Mouse (Mus musculus) spleen, postnatal 14 days (tissue): ENCODE measurements around the gene Brap.
"Not testable (repeated sequence)": the region's sequence is repeated elsewhere in the genome, so short reads cannot be mapped to it uniquely, and the experiment has no call there.

ENCODE experiments used
- DNase-seq, 2 experiments: peaks; one replicate each; pipeline ENCODE4 v3.0.0; 2021 to 2022; ENCODE audit warnings: low spot score in 2 of 2

Brap gene

DNA sequence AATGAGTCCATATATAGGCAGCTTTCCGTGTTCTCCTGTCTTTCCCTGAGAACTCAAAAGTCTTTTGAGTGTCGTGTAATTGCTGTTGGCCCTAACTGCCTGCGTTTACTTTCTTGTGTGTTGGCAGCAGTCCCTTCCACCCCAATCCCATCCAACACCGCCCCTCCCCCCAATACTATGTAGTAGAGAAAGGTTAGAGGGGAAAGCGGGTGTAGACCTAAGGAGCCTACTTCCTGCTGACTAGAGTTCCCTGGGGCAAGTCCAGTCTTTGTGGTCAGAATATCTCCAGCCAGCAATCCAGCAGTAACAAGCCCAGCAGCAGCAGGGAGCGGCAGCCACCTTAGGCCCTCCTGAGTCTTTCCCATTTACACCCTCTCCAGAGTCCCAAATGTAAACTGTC lies 8.0 kb downstream of the Brap start:
- no peak for DNase-seq

DNA sequence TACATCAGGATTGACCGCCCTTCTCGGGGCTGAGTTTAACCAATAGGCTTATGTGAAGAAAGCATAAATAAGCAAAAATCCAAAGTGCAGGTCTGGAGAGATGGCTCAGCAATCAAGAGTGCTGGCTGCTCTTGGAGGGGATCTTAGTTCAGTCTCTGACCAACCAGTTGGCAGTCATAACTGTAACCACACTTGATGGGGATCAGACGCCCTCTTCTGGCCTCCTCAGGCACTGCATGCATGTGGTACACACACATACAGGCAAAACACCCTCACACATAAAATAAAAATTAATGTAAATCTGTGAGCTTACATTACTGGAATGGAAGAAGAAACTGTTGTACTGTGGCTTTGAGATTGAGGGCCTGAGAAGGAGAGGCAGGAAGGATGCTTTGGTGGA lies 10.0 kb downstream of the Brap start:
- peak in 1 of 2 experiments; percentile 36 for DNase-seq

DNA sequence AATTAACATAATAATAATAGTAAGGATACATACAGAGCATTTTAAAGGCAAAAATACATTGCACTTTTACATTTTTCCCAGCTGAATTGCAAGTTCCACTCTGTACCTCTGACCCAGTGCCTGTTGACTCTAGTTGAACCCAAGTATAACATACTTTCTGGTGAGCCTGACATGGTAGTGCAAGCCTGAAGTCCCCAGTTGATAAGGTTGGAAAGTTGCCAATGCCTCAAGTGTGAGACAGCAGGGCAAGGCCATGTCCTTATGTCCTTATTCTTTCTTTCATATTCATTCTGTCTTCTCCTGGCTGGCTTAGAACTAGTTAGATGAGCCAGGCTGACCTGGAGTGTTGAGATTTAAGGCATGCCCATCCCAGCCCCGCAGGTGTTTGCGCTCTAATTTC lies 21.9 kb downstream of the Brap start:
- DNase-seq, result no peak

DNA sequence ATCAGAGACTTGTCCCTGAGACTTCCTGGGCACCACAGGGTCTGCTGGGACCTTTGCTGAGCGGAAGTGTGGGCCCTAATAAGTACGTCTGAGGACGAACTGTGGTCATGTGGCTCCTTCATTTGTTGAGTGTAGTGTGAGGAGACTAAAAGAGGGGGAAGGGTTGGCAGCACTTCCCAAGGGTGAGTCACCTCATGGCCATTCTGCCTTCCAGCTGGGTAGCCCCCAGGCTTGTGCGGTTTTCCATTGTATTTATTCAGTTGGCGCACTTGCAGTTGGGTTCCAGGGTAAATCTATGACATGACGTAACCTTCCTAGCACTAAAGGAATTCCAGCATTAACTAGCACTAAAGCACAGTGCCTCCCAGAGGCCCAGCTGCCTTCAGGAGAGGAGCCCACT lies 25.1 kb downstream of the Brap start:
- DNase-seq, result no peak

DNA sequence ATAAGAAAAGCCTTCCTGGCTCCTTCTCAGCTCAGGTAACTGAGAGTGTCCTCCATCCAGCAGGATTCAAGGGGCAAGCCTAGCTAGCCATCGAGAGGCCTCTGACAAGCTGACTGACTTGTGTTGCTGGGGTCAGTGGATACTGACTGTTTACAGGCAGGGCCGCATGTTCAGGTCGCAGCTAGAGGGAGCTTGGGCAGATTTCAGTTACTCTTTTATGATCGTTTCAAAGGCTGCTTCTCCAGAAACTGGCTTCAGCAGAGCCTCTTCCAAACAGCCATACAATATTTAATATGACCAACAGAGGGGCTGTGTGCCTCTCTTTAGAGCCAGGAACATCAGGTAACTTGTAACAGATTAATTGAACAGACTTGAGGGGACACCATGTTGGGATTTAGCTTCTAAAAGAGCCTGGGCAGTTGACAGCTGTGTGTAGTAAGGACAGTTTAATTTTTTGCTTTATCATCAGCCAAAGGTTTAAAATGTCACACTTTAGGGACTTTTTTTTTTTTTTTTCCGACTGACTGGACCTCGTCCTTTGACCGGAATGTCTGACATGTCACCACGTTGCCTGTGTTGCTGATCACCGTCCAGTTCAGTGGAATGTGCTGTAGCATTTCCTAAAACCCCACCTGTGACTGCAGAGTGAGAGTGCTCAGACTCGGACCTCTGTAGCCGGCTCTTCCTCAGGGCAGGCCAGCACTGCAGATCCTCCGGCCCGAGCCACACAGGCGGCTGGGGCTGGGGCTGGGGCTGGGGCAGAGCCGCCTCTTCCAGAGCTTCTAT lies 25.9 kb downstream of the Brap start:
- no peak for DNase-seq

DNA sequence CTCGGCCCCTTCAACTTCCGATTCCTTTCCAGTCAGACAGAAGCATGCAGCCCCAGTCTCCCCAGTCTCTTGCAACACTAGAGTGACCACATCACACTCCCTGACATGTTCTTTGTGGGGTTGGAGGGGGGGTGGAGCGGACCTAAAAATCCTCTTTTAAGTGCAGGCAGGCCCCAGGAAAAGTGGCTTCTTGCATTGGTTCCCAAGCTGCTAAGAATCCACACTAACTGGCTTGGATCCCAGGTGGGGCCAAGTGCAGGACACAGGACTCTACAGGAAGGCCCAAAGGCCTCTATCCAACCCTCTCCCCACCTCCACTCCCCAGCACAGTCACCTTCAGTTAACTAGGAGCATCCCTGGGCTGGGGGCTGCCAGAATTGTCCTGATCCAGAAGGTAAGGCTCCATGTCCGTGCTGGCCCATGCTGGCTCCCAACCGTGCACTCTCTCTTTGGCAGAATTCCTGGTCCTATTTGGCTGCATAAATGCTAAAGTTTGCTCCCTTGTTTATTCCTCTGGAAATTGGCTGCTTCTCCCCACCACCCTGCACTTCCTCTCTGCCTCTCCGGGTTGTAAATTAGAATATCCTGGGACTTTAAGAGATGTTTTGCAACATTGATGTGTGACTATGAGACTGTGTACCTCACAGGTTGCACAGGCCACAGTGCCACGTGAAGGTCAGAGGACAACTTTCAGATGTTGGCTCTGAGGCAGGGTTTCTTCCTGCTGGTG lies 30.3 kb downstream of the Brap start:
- DNase-seq, result no peak

DNA sequence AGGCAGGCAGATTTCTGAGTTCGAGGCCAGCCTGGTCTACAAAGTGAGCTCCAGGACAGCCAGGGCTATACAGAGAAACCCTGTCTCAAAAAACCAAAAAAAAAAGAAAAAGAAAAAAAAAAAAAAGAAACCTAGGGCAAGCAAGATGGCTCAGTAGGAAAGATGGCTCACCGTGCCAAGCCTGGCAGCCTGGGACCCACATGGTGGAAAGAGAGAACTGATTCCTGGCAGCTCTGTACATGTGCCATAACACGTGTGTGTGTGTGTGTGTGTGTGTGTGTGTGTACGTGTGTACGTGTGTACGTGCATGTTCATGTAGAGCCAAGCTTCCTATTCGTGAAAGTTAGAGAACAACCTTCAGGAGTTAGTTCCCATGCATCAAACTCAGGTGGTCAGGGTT lies 31.1 kb downstream of the Brap start:
- not testable (repeated sequence) for DNase-seq

DNA sequence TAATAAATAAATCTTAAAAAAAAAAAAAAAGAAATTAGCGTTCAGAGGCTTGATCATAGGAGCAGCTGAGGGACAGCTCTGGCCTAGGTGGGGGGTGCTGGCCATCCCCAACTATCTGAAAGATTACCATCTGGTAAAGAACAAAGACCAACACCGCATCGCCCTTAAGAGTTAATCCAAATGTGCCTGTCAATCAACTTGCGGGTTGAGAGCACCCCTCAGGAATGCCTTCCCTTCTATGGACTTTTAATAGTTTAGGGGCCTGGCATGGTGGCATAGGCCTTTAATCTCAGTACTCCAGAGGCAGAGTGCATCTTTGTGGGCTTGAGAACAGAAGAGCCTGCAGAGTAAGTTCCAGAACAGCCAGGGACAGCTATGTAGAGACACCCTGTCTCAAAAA lies 32.5 kb downstream of the Brap start:
- DNase-seq, result no peak

DNA sequence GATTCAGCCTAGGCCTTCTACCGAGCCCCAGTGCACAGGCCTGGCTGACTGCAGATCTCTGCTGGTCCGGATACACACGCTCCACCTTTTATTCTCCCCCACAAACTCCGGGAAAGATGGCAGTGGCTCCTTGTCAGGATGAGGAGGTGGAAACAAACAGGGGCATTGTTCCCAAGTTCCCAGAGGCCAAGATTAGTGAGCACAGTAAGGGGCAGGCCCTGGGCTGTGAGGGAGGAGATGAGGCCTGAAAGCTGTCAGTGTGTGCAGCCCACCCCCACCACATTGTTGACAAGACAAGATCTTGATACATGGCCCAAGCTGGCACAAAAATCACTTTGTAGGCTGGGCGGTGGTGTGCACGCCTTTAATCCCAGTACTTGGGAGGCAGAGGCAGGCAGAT lies 36.4 kb downstream of the Brap start:
- DNase-seq, result no peak

DNA sequence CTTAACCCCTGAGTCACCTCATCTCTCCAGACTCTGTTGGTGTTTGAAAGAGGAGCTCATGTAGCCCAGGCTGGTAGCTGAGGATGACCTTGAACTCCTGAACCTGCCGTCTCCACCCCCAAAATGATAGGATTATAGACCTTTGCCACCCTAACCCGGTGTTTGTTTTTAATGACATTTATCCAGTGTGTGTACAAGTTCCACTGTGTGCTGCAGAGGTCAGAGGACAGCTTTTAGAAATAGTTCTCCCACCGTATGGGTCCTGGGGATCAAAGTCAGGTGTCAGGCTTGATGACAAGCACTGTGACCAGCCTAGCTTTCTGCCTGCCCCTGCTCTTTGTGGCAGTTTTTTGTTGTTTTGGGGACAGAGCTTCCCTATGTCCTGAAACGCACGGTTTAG lies 39.5 kb downstream of the Brap start:
- no peak for DNase-seq

DNA sequence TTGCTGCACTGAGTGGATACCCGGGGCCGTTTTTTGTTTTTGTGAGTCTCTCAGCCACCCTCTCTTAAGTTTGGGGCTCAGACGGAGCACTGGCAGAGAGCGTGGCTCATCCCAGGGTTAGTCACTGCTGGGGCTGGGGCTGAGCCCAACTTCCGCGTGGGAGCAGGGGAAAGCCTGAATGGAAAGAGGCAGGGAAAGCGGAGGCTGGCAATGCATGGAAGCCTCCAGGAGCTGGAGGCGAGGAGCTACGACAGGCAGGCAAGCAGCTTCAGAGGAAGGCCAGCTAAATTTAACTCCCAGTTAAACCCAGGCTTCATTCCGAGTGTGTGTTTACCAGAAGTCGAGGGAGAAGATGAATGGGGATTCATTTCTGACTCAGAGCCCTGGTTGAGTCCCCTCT lies 40.1 kb downstream of the Brap start:
- DNase-seq, result no peak

DNA sequence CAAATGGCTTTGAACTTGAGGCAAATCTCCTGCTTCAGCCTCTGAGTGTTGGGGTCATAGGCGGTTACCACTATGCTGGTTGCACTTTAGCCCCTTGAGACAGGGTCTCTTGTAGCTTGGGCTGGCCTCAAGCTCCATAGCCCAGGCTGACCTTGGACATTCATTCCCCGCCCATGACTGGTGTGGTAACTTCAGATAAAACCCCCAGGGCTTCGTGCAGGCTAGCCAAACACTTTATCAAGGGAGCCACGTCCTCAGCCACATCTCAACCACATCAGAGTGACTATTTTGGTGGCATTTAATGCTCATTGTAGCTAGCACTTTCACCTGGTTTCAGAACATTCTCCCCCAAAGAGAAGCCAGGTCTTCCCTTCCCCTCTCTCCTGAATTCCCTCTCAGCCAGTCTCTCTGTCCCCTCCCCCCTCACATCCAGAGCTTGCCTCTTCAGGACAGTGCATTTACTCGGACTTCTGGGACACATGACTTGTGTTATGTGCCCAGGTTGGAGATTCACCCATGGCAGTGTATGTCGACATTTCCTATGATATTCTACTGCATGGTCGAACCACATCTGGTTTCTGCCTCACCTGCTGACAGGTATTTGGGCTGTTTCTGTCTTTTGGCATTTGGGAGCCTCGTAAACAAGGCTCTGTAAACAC lies 40.9 kb downstream of the Brap start:
- peak; percentile 23 to 47 for DNase-seq

DNA sequence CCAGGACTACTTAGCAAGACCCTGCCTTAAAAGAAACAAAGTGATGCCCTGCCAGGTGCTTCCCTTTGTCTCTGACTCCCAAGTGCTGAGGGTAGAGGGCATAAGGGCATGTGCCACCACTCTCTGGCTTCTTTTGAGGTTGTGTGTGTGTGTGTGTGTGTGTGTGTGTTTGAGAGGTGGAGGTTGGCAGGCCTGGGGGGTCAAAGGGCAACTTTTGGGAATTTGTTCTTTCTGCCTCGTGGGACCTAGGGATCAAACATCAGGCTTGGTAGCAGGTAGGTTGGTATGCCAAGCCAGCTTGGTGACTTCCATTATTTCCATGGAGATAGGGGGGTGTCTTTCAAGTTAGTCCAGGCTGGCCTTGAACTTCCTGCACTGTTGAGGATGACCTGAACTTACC lies 43.0 kb downstream of the Brap start:
- no peak for DNase-seq

DNA sequence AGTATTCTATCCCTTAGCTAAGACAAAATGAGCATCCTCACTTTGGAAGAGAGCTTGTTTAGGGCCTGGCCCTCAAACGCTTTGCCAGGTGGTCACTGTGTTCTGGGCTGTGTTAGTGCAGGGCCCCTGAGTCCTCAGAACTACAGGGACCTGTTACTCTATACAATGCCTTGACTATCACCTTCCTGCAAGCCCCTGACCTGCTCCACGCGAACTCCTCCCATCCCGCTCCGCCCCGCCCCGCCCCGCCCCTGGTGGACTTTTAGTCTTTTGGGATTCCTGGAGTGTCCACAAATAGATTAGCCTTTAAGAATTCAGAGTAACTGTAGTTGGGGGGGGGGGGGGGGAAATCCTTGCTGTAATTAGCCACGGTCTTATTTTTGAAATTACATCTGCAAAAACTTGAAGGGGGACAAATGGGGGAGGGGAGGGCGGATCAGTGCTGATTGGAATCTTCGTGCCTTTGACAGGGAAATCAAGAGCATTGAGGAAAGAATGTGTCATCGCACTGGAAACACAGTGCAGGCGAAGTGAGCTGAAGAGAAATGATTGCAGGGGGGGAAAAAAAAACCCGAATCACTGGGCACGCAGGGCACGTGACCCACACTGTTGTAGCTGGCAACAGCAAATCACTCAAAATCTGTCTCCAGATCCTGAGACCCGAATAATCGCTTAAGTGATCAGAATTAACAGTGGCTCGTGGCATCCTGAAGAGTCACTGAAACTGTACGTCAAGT lies 44.3 kb downstream of the Brap start:
- DNase-seq, result no peak

DNA sequence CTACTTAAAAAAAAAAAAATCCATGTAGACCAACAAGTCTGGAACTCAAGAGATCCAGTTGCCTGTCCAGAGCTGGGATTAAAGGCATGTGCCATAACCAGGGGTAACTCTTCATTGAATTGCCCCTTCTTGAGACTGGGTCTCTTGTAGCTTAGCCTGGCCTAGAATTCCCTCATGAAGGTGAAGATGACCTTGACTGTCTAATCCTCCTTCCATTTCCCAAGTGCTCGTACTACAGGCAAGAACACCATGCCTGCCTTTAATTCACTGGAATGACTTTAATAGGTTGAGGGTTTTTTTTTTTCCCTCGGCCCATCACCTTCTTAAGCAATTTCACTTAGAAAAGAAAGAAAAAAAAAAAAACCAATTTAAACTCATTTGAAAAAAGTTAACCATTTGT lies 50.0 kb downstream of the Brap start:
- no peak for DNase-seq

DNA sequence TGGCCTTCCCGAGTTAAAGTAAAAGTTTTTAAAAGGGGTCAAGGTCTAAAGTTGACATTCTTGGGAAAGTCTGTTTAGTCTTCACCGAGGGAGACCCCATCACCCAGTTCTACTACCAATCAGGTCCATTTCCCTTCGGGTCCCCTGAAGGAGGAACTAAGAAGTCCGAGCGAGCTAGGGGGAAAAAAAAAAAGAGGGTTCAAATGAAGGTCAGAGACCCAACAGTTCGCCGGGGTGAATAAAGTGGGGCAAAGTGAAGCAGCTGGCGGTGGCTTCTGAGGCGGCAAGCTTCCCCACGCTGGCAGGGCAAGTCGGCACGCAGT lies 50.4 kb downstream of the Brap start:
- no peak for DNase-seq

DNA sequence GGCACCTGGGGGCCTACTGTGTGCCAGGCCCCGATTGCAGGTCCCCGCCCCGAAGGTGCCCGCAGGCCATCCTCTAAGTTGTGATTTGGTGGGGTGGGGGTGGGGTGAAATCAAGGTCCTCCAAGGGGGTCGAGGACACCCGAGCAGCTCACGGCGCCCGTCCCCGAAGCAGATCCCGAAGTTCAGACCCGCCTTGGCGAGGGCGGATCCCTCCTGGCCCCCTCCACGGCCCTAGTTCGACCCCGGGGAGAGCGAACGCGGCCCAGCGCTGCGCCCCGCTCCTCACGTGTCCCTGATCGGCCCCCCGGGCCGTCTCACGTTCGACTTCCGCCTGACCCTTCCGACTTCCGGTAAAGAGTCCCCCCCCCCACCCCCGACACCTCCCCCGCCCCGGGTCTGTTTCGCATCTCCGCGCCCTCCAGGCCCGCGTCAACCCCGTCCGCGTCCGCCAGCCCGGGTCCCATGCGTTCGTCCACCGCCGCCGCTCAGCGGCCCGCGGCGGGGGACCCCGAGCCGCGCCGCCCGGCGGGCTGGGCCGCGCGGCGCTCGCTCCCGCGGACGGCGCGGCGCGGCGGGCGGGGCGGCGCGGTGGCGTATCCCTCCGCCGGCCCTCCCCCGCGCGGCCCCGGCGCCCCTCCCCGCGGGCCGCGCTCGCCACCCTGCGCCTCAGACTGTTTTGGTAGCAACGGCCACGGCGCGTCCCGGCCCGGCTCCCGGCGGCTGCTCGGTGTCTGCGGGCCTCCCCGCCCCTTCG lies 51.0 kb downstream of the Brap start, which contains the start of gene Atxn2:
Gene Atxn2, plus strand, starts transcription at position 164 of the 754 bp plus-strand sequence.
- peak; percentile 64 to 74 for DNase-seq

DNA sequence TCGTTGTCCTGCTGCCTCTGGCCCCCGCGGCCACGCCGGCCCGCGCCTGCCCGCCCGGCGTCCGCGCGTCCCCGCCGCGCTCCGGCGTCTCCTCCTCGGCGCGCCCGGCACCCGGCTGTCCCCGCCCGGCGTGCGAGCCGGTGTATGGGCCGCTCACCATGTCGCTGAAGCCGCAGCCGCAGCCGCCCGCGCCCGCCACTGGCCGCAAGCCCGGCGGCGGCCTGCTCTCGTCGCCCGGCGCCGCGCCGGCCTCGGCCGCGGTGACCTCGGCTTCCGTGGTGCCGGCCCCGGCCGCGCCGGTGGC lies 51.5 kb downstream of the Brap start:
- no peak for DNase-seq

DNA sequence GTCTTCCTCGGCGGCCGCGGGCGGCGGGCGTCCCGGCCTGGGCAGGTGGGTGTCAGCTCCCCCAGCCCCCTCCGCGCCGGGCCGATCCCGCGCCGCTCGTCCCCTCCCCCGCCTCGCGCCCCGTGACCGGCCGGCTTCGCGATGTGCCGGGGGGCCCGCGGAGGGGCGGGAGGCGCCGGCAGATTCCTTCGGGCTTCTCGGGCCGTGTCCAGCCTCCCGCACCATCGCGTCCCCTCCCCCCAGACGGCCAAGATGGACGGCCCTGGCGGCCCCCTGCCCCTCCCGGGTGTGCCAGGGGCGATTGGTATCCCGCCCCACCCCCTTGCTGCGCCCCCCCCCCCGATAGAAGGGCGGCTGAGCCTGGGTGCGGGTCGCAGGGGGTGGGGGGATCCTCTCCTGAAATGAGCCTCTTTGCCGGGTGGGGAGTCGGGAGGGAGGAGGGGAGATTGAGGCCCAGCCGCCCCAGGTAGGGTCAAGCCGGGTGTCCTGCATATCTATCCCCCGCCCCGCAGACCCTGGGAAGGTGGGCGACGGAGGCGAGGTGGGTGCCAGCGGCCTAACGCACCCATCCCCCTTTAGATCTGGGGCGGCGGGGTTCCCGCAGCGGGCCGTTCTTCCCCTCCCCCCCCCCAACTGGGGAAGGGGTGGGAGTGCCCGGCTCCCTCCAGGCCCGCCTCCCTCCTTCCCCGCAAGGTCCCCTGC lies 52.0 kb downstream of the Brap start:
- DNase-seq, result peak in 1 of 2 experiments; percentile 20

DNA sequence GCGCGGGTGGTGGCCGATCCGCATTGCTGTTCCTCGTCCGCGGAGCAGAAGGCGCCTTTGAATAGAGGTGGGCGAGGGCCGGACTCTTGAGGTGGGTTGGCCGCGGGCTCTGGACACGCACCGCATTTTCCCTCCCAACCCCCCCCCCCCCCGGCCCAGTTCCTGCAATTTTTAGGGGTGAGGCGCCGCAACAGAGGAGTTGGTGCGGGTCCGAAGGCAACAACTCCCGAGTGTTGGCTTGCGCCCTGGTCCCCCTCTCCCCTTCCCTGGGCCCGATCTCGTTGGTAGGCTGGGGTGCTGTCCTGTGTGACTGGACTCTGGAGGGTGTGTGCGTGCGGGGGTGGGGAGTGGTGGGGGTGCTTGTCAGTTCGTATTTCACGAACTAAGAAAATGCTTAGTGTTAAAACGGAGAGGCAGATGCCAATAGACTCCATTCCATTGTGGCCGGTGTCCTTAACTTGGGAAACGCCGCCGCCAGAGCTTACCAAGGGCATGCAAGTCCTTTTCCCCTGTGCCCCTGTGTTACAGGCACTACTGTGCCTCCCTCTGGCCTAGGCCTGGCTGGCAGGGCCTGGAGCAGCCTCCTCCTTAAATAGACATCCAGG lies 52.7 kb downstream of the Brap start:
- peak; percentile 15 to 19 for DNase-seq

DNA sequence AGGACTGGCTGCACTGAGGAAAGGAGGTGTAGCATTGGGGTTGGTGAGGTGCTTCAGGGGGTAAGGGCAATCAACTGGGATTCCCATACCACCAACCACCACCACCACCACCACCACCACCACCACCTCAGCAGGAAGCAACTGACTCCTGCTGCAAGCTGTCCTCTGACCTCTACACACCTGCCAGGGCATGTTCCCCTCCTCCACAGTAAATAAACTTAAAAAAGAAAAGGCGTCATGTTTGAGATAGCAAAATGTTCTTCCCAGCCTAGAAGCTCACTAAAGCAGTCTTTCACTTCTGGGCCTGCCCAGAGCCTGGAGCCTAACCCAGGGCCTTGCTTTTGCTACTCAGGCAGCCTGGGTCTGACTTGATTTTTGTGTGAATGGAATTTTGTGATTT lies 54.0 kb downstream of the Brap start:
- no peak for DNase-seq
